Mouse (Mus musculus): Measurements from ENCODE around the gene Nptx1. TPM values are rescaled to one million over a fixed set of nuclear protein-coding genes. Genes with fewer than 3 reads are reported as not detected.

The Nptx1 gene
- total and polyA plus RNA-seq, 3 experiments, result 2.2 to 4.9 (median 2.2) TPM

DNA sequence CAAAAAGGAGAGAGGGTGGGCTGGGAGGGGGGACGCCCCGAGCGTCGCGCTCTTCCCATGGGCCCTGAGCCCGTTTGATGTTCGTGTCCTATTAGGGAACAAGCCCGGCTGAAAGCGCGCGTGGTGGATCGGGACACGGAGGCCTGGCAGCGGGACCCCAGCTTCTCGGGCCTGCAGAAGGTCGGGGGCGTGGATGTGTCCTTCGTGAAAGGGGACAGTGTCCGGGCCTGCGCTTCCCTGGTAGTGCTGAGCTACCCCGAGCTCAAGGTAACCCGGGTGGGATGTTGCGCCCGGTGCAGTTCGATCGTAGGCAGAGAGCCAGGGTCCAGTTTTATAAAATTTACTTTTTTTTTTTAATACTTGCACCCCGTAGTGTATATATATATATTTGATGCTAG, 55.9 kb downstream of the Nptx1 start:
- DNase-seq, result no peak

DNA sequence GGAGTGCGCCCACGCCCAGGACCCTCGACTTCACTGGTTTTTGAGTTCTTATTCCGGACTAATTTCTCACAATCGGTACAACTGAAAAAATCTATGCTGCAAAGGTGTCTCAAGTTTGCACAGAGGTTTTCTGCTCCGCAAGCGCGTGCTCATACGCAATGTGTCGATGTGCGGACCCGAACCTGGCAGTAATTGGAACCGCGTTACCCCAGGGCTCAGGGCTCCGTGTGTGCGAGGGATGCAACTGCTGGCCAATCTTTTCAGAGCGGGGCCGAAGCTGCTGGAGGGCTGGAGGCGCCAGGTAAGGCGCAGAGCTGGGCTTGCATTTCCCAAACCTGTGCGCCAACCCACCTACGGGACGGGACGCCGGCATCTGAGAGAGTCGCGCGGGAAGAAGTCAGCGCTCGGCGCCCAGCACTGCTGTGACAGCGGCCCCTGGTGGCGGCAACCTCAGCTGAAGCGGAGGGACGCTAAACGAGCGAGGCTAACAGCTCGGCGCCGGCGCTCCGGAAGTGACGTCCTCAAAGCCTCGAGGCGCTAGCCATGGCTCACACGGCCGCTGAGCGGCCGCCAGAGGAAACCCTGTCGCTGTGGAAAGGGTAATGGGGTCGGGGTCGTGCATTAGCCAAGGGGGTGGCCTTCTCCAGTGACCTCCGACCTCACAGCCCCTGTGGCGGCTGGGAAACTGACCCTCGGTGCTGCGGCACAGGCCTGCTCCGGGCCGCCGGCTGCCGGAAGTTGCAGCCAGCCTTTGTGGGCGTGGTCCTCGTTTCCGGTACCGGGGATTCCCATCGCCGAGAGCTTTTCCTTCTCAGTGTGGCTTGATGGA, 56.5 kb downstream of the Nptx1 start, which contains the start of gene Endov:
Endov (plus strand) TSS at position 487 of the 829 bp plus-strand sequence.
- DNase-seq, result peak; percentile 98

Other genes with a start within 250 kb of the Nptx1 start
- 100 to 1,000 TPM; 117 to 126 TPM for gene Eif4a3, start 247.7 kb downstream of the Nptx1 start, total RNA-seq (2021)
- 38.7 and 44.4 TPM in 2 replicates for gene Eif4a3, start 247.7 kb downstream of the Nptx1 start, polyA plus RNA-seq (2012; rRNA removed)
- gene Card14, start 240.0 kb downstream of the Nptx1 start, total RNA-seq (2021), result 1 to 10 TPM in 1 of 2 experiments, not detected in 1; 1.0 TPM
- 0.55 and 1.3 TPM in 2 replicates for gene Card14, start 240.0 kb downstream of the Nptx1 start, polyA plus RNA-seq (2012; rRNA removed)
- 10 to 100 TPM; 19.6 to 22.4 TPM for gene Sgsh, start 192.2 kb downstream of the Nptx1 start, total RNA-seq (2021)
- 74.4 and 92.1 TPM in 2 replicates for gene Sgsh, start 192.2 kb downstream of the Nptx1 start, polyA plus RNA-seq (2012; rRNA removed)
- gene Slc26a11, start 192.2 kb downstream of the Nptx1 start, total RNA-seq (2021), result 1 to 10 TPM; 5.1 to 6.9 TPM
- 22.6 and 26.9 TPM in 2 replicates for gene Slc26a11, start 192.2 kb downstream of the Nptx1 start, polyA plus RNA-seq (2012; rRNA removed)
- 10 to 100 TPM; 20.8 to 27.3 TPM for gene Rnf213, start 154.7 kb downstream of the Nptx1 start, total RNA-seq (2021)
- gene Rnf213, start 154.7 kb downstream of the Nptx1 start, polyA plus RNA-seq (2012; rRNA removed), result 11.4 and 12.5 TPM in 2 replicates
- gene Endov, start 56.4 kb downstream of the Nptx1 start, total RNA-seq (2021), result 10 to 100 TPM; 12.1 to 18.9 TPM
- 12.8 and 14.7 TPM in 2 replicates for gene Endov, start 56.4 kb downstream of the Nptx1 start, polyA plus RNA-seq (2012; rRNA removed)
- gene Rptor, start 55.2 kb upstream of the Nptx1 start, total RNA-seq (2021), result 10 to 100 TPM; 43.7 to 47.7 TPM
- 37.7 and 45.2 TPM in 2 replicates for gene Rptor, start 55.2 kb upstream of the Nptx1 start, polyA plus RNA-seq (2012; rRNA removed)

Data from adrenal gland, adult 2 months (tissue).